Mouse (Mus musculus): ENCODE measurements around the gene Brd1. TPM values are rescaled to one million over a fixed set of nuclear protein-coding genes. Genes with fewer than 3 reads are reported as not detected.
"Not testable (repeated sequence)": the region's sequence is repeated elsewhere in the genome, so short reads cannot be mapped to it uniquely, and the experiment has no call there.

The Brd1 gene
- polyA plus RNA-seq (2014; fragmentation: Nextera tagmentation; extraction: Ambion mirVana) = 26.0 and 27.2 TPM in 2 replicates

GRCm38 (mm10) chr15:88733834-88734571 lies at the start of gene Brd1:
Gene Brd1 (minus strand): TSS chr15:88734233.
- WGBS = under 1% methylated on average over 73 of the region's 103 CpGs
- Histone ChIP-seq H3K9ac (ENCODE audit: low read depth, low read length) (peak within 1 kb of the TSS; percentile 100), H3K27ac (ENCODE audit: low read depth, low read length) (peak within 1 kb of the TSS; percentile 86), H3K4me1 (ENCODE audit: control insufficient read depth, insufficient read depth, low read length) (peaks cover 23% of the 10 kb centered on the region; the same call in 1 of the 2 replicates), H3K9me3 (ENCODE audit: control insufficient read depth, low read length) (no peaks in the 10 kb centered on the region), H3K4me3 (ENCODE audit: low read length) (peak within 1 kb of the TSS; percentile 99), H3K36me3 (ENCODE audit: control insufficient read depth, insufficient read depth, low read length) (peaks cover 19% of the 10 kb centered on the region), H3K27me3 (ENCODE audit: control insufficient read depth, insufficient read depth, low read length) (no peaks in the 10 kb centered on the region), H3K4me2 (replicated peaks; ENCODE audit: low read depth, low read length) (peak within 1 kb of the TSS; percentile 79)
- peak; percentile 82 for ATAC-seq (ENCODE audit: low FRiP score, low TSS enrichment)

- not testable (repeated sequence) for H3K27ac ChIP-seq (ENCODE audit: low read depth, low read length); H3K4me1 ChIP-seq (ENCODE audit: control insufficient read depth, insufficient read depth, low read length); H3K9ac ChIP-seq (ENCODE audit: low read depth, low read length); ATAC-seq (ENCODE audit: low FRiP score, low TSS enrichment); H3K4me2 ChIP-seq (replicated peaks; ENCODE audit: low read depth, low read length); H3K4me3 ChIP-seq (ENCODE audit: low read length); H3K27me3 ChIP-seq (ENCODE audit: control insufficient read depth, insufficient read depth, low read length); H3K9me3 ChIP-seq (ENCODE audit: control insufficient read depth, low read length)
- H3K36me3 ChIP-seq (ENCODE audit: control insufficient read depth, insufficient read depth, low read length) = peaks cover 17% of the 10 kb centered on the region
- WGBS = 91% methylated on average over 5 of the region's 5 CpGs
These were observed 40.6 kb upstream of the Brd1 start for GRCm38 (mm10) chr15:88774630-88775029.

GRCm38 (mm10) chr15:88768537-88768936 lies 34.5 kb upstream of the Brd1 start:
- Histone ChIP-seq H3K36me3 (ENCODE audit: control insufficient read depth, insufficient read depth, low read length) (peaks cover 20% of the 10 kb centered on the region), H3K27me3 (ENCODE audit: control insufficient read depth, insufficient read depth, low read length) (no peaks in the 10 kb centered on the region), H3K9me3 (ENCODE audit: control insufficient read depth, low read length) (no peaks in the 10 kb centered on the region), H3K4me3 (ENCODE audit: low read length) (no peak overlapping the region), H3K4me1 (ENCODE audit: control insufficient read depth, insufficient read depth, low read length) (0 out of 2 replicates have a peak, but pooled peaks cover 3% of the 10 kb centered on the region), H3K9ac (ENCODE audit: low read depth, low read length) (no peak overlapping the region), H3K27ac (ENCODE audit: low read depth, low read length) (no peak overlapping the region), H3K4me2 (replicated peaks; ENCODE audit: low read depth, low read length) (no peak overlapping the region)
- ATAC-seq (ENCODE audit: low FRiP score, low TSS enrichment) = no peak
- 62% methylated on average over 1 of the region's 1 CpGs for WGBS

GRCm38 (mm10) chr15:88766139-88766538 lies 32.1 kb upstream of the Brd1 start:
- H3K9me3 ChIP-seq (ENCODE audit: control insufficient read depth, low read length); ATAC-seq (ENCODE audit: low FRiP score, low TSS enrichment); H3K27ac ChIP-seq (ENCODE audit: low read depth, low read length); H3K4me3 ChIP-seq (ENCODE audit: low read length); H3K9ac ChIP-seq (ENCODE audit: low read depth, low read length); H3K4me1 ChIP-seq (ENCODE audit: control insufficient read depth, insufficient read depth, low read length); H3K4me2 ChIP-seq (replicated peaks; ENCODE audit: low read depth, low read length); H3K27me3 ChIP-seq (ENCODE audit: control insufficient read depth, insufficient read depth, low read length): not testable (repeated sequence)
- peaks cover 22% of the 10 kb centered on the region for H3K36me3 ChIP-seq (ENCODE audit: control insufficient read depth, insufficient read depth, low read length)
- WGBS = 92% methylated on average over 2 of the region's 2 CpGs

GRCm38 (mm10) chr15:88761551-88761950 lies 27.5 kb upstream of the Brd1 start:
- no peaks in the 10 kb centered on the region for H3K4me1 ChIP-seq (ENCODE audit: control insufficient read depth, insufficient read depth, low read length)
- ATAC-seq (ENCODE audit: low FRiP score, low TSS enrichment) = no peak
- no peak overlapping the region for H3K27ac ChIP-seq (ENCODE audit: low read depth, low read length)
- no peak overlapping the region for H3K9ac ChIP-seq (ENCODE audit: low read depth, low read length)
- no peak overlapping the region for H3K4me3 ChIP-seq (ENCODE audit: low read length)
- H3K9me3 ChIP-seq (ENCODE audit: control insufficient read depth, low read length) = no peaks in the 10 kb centered on the region
- no peak overlapping the region for H3K4me2 ChIP-seq (replicated peaks; ENCODE audit: low read depth, low read length)
- H3K36me3 ChIP-seq (ENCODE audit: control insufficient read depth, insufficient read depth, low read length) = peaks cover 32% of the 10 kb centered on the region
- 96% methylated on average over 4 of the region's 4 CpGs for WGBS
- no peaks in the 10 kb centered on the region for H3K27me3 ChIP-seq (ENCODE audit: control insufficient read depth, insufficient read depth, low read length)

- no peak for ATAC-seq (ENCODE audit: low FRiP score, low TSS enrichment)
- Histone ChIP-seq H3K4me2 (replicated peaks; ENCODE audit: low read depth, low read length) (no peak overlapping the region), H3K9me3 (ENCODE audit: control insufficient read depth, low read length) (no peaks in the 10 kb centered on the region), H3K27ac (ENCODE audit: low read depth, low read length) (no peak overlapping the region), H3K4me1 (ENCODE audit: control insufficient read depth, insufficient read depth, low read length) (peaks cover 7% of the 10 kb centered on the region), H3K4me3 (ENCODE audit: low read length) (no peak overlapping the region), H3K9ac (ENCODE audit: low read depth, low read length) (no peak overlapping the region), H3K27me3 (ENCODE audit: control insufficient read depth, insufficient read depth, low read length) (no peaks in the 10 kb centered on the region), H3K36me3 (ENCODE audit: control insufficient read depth, insufficient read depth, low read length) (peaks cover 36% of the 10 kb centered on the region)
- WGBS = 80% methylated on average over 3 of the region's 3 CpGs
These were observed 24.0 kb upstream of the Brd1 start for GRCm38 (mm10) chr15:88758061-88758460.

- Histone ChIP-seq H3K4me3 (ENCODE audit: low read length) (no peak overlapping the region), H3K27me3 (ENCODE audit: control insufficient read depth, insufficient read depth, low read length) (no peaks in the 10 kb centered on the region), H3K9ac (ENCODE audit: low read depth, low read length) (no peak overlapping the region), H3K4me2 (replicated peaks; ENCODE audit: low read depth, low read length) (no peak overlapping the region), H3K27ac (ENCODE audit: low read depth, low read length) (no peak overlapping the region), H3K36me3 (ENCODE audit: control insufficient read depth, insufficient read depth, low read length) (peaks cover 23% of the 10 kb centered on the region; the same call in 1 of the 2 replicates), H3K4me1 (ENCODE audit: control insufficient read depth, insufficient read depth, low read length) (peaks cover 10% of the 10 kb centered on the region), H3K9me3 (ENCODE audit: control insufficient read depth, low read length) (no peaks in the 10 kb centered on the region)
- no peak for ATAC-seq (ENCODE audit: low FRiP score, low TSS enrichment)
- 96% methylated on average over 18 of the region's 18 CpGs for WGBS
These were observed 21.7 kb upstream of the Brd1 start for GRCm38 (mm10) chr15:88755761-88756160.

GRCm38 (mm10) chr15:88754896-88755295 lies 20.9 kb upstream of the Brd1 start:
- Histone ChIP-seq H3K27me3 (ENCODE audit: control insufficient read depth, insufficient read depth, low read length) (no peaks in the 10 kb centered on the region), H3K4me2 (replicated peaks; ENCODE audit: low read depth, low read length) (no peak overlapping the region), H3K9me3 (ENCODE audit: control insufficient read depth, low read length) (no peaks in the 10 kb centered on the region), H3K4me1 (ENCODE audit: control insufficient read depth, insufficient read depth, low read length) (peaks cover 15% of the 10 kb centered on the region), H3K4me3 (ENCODE audit: low read length) (no peak overlapping the region), H3K36me3 (ENCODE audit: control insufficient read depth, insufficient read depth, low read length) (peaks cover 19% of the 10 kb centered on the region; the same call in 1 of the 2 replicates), H3K27ac (ENCODE audit: low read depth, low read length) (no peak overlapping the region), H3K9ac (ENCODE audit: low read depth, low read length) (no peak overlapping the region)
- WGBS = 96% methylated on average over 2 of the region's 2 CpGs
- ATAC-seq (ENCODE audit: low FRiP score, low TSS enrichment) = no peak

- Histone ChIP-seq H3K36me3 (ENCODE audit: control insufficient read depth, insufficient read depth, low read length) (peaks cover 10% of the 10 kb centered on the region; the same call in 1 of the 2 replicates), H3K9ac (ENCODE audit: low read depth, low read length) (peak overlapping the region; percentile 90), H3K4me2 (replicated peaks; ENCODE audit: low read depth, low read length) (peak overlapping the region; percentile 64), H3K27me3 (ENCODE audit: control insufficient read depth, insufficient read depth, low read length) (no peaks in the 10 kb centered on the region), H3K4me1 (ENCODE audit: control insufficient read depth, insufficient read depth, low read length) (peaks cover 15% of the 10 kb centered on the region), H3K27ac (ENCODE audit: low read depth, low read length) (peak overlapping the region; percentile 83; the same call in 1 of the 2 replicates), H3K4me3 (ENCODE audit: low read length) (peak overlapping the region; percentile 91), H3K9me3 (ENCODE audit: control insufficient read depth, low read length) (no peaks in the 10 kb centered on the region)
- ATAC-seq (ENCODE audit: low FRiP score, low TSS enrichment) = no peak
- WGBS = 1% methylated on average over 8 of the region's 8 CpGs
These were observed 18.3 kb upstream of the Brd1 start for GRCm38 (mm10) chr15:88752403-88752733.

Data from kidney, embryonic 14.5 days (tissue).